35 mouse cellular contexts compared by ENCODE assay signal in genomic region chr3:105105827-105106226, GRCm38 (mm10). TPM values are rescaled to one million over a fixed set of nuclear protein-coding genes. Genes with fewer than 3 reads are reported as not detected.
DNase-seq lines count a peak whose midpoint lies in the region; ATAC-seq and TF ChIP-seq lines count a peak whose summit lies in the region.
"Had no signal": no experiment of that assay in that cellular context is flagged by ENCODE, and none has a peak within 500 bp of the region (broad histone marks: within the 10 kb centered on the region; RNA-seq: fewer than 3 reads in every experiment).

No protein-coding gene starts in this region.

- H3K4me3 ChIP-seq in left cerebral cortex, adult 2 months, result no peak overlapping the region
- no peak overlapping the region for H3K4me3 ChIP-seq in hindbrain, embryonic 13.5 days
- H3K4me3 ChIP-seq: embryonic facial prominence, embryonic 12.5 days; embryonic facial prominence, embryonic 15.5 days; heart, adult 2 months; hindbrain, embryonic 12.5 days; intestine, embryonic 15.5 days had no signal

- no peak overlapping the region for H3K4me2 ChIP-seq in hindbrain, embryonic 13.5 days
- H3K4me2 ChIP-seq: embryonic facial prominence, embryonic 12.5 days; embryonic facial prominence, embryonic 15.5 days; heart, embryonic 11.5 days; hindbrain, embryonic 12.5 days; intestine, embryonic 15.5 days had no signal

- H3K9me3 ChIP-seq in hindbrain, embryonic 13.5 days, result no peaks in the 10 kb centered on the region
- H3K9me3 ChIP-seq: embryonic facial prominence, embryonic 12.5 days; embryonic facial prominence, embryonic 15.5 days; G1E; hindbrain, embryonic 12.5 days; intestine, embryonic 15.5 days had no signal

- no peak for TF ChIP-seq CTCF in left cerebral cortex, adult 2 months (IDR thresholded peaks at IDR 0.05)

- ATAC-seq in hindbrain, embryonic 13.5 days (ENCODE audit: low FRiP score), result no peak
- ATAC-seq: forebrain, embryonic 14.5 days; forebrain, postnatal 0 days; hindbrain, embryonic 16.5 days; intestine, embryonic 15.5 days; Patski had no signal

- intact Hi-C loops in left cerebral cortex, adult 2 months (cut with DNase I), result no loop called here

- peaks cover 15% of the 10 kb centered on the region for H3K4me1 ChIP-seq in hindbrain, embryonic 13.5 days (replicated peaks)
- H3K4me1 ChIP-seq: embryonic facial prominence, embryonic 12.5 days; embryonic facial prominence, embryonic 15.5 days; intestine, embryonic 15.5 days had no signal

- peak overlapping the region; percentile 34; the same call in 1 of the 2 replicates for H3K27ac ChIP-seq in left cerebral cortex, adult 2 months
- H3K27ac ChIP-seq in hindbrain, embryonic 13.5 days, result no peak overlapping the region
- H3K27ac ChIP-seq: embryonic facial prominence, embryonic 12.5 days; embryonic facial prominence, embryonic 15.5 days; heart, adult 2 months; hindbrain, embryonic 12.5 days; intestine, embryonic 15.5 days had no signal

- no peak overlapping the region for H3K9ac ChIP-seq in hindbrain, embryonic 13.5 days
- H3K9ac ChIP-seq: embryonic facial prominence, embryonic 12.5 days; embryonic facial prominence, embryonic 15.5 days; forebrain, postnatal 0 days; hindbrain, embryonic 12.5 days; intestine, embryonic 15.5 days had no signal

- WGBS in hindbrain, embryonic 13.5 days, result 91% methylated on average over 4 of the region's 4 CpGs

- H3K36me3 ChIP-seq in hindbrain, embryonic 13.5 days, result no peaks in the 10 kb centered on the region
- H3K36me3 ChIP-seq: embryonic facial prominence, embryonic 12.5 days; embryonic facial prominence, embryonic 15.5 days; G1E; hindbrain, embryonic 12.5 days; intestine, embryonic 15.5 days had no signal

- peak; percentile 12 to 36 for DNase-seq in frontal cortex, adult 2 months (ENCODE audit: extremely low spot score in 1 of 2, low spot score in 1 of 2)
- DNase-seq in frontal cortex, postnatal 14 days (ENCODE audit: low spot score in 2 of 2), result no peak
- DNase-seq in left cerebral cortex, adult 2 months (ENCODE audit: extremely low spot score in 1 of 2, low spot score in 2 of 2), result no peak
- DNase-seq in left cerebral cortex, adult 18-20 months (ENCODE audit: low spot score in 2 of 2), result no peak
- peak; percentile 56 for DNase-seq in brain, adult 2 months (ENCODE audit: low read depth, low spot score)
- DNase-seq: adrenal gland, postnatal 10 days; adrenal gland, postnatal 36 days; B cell, adult 2 months; cerebellum, adult 11 months; cerebellum, adult 2 months; cerebellum, adult 9-11 months; cerebellum, postnatal 25 days; forebrain, postnatal 0 days; gastrocnemius, postnatal 25 days; heart, adult 2 months had no signal

- 0 out of 2 replicates have a peak, but pooled peaks cover 3% of the 10 kb centered on the region for H3K27me3 ChIP-seq in hindbrain, embryonic 13.5 days
- H3K27me3 ChIP-seq: embryonic facial prominence, embryonic 12.5 days; embryonic facial prominence, embryonic 15.5 days; hindbrain, embryonic 12.5 days; intestine, embryonic 15.5 days had no signal

RNA-seq across cellular contexts. Expression of gene 4930564D02Rik, which starts 39.2 kb away (rescaled TPM):
- not detected in 2 replicates for polyA plus RNA-seq in frontal cortex, adult 2 months (2012; rRNA removed)
- total RNA-seq in left cerebral cortex, adult 2 months (2021), result not detected
- total RNA-seq in left cerebral cortex, adult 18-20 months (2021), result not detected
- polyA plus RNA-seq in hindbrain, embryonic 13.5 days (2015; fragmentation: Nextera tagmentation; extraction: Ambion mirVana), result not detected in 2 replicates
- total RNA-seq: adrenal gland, adult 18-20 months; adrenal gland, postnatal 10 days; adrenal gland, postnatal 36 days; CH12.LX; common myeloid progenitor, adult 5-6 weeks; forebrain, postnatal 0 days; G1E; gastrocnemius, adult 8-10 months; gastrocnemius, postnatal 25 days; heart, adult 2 months; heart, postnatal 25 days; hematopoietic stem cell, adult 5-6 weeks had no signal
- polyA plus RNA-seq: cerebellum, adult 2 months; embryonic facial prominence, embryonic 12.5 days; embryonic facial prominence, embryonic 15.5 days; forebrain, embryonic 11.5 days; forebrain, embryonic 14.5 days; forebrain, postnatal 0 days; G1E; gonadal fat pad, adult 2 months; heart, adult 2 months; heart, embryonic 11.5 days; heart, embryonic 14.5 days; heart, postnatal 0 days; hindbrain, embryonic 12.5 days; hindbrain, embryonic 16.5 days; intestine, embryonic 15.5 days; Patski had no signal

RNA-seq across cellular contexts. Expression of gene Cttnbp2nl, which starts 52.9 kb away (rescaled TPM):
- polyA plus RNA-seq in frontal cortex, adult 2 months (2012; rRNA removed), result 9.3 and 10.3 TPM in 2 replicates
- total RNA-seq in left cerebral cortex, adult 2 months (2021), result 10 to 100 TPM; 23.8 to 27.9 TPM
- 10 to 100 TPM; 26.0 to 31.0 TPM for total RNA-seq in left cerebral cortex, adult 18-20 months (2021)
- polyA plus RNA-seq in hindbrain, embryonic 13.5 days (2015; fragmentation: Nextera tagmentation; extraction: Ambion mirVana), result 62.9 and 66.5 TPM in 2 replicates

Comparison
In these comparisons a context has a peak if more than half of its experiments do, and no peak if none do; other contexts are left out.
1. DNase-seq: peak in frontal cortex, adult 2 months (2 of 2) and brain, adult 2 months (single experiment); none in frontal cortex, postnatal 14 days (0 of 2), left cerebral cortex, adult 2 months (0 of 2) and left cerebral cortex, adult 18-20 months (0 of 2).